Mouse (Mus musculus) CH12.LX (cell line): ENCODE data around the gene Nmrk1. TPM values are rescaled to one million over a fixed set of nuclear protein-coding genes. Genes with fewer than 3 reads are reported as not detected.

Experiments used
- DNase-seq: peaks from one replicate; pipeline ENCODE4 v3.0.0-alpha.2; 2013; ENCODE audit errors: extremely low read depth
- H3K27ac ChIP-seq: 2 replicates; pipeline ENCODE4 v1.5.1; 2012; ENCODE audit warnings: low read depth, mild to moderate bottlenecking, control low read depth, moderate library complexity; ENCODE audit not compliant: insufficient read depth
- H3K27me3 ChIP-seq: replicated peaks from 2 replicates; pipeline ENCODE3; 2012; ENCODE audit warnings: inconsistent platforms
- H3K36me3 ChIP-seq, 2 experiments: replicated peaks in 1 of 2; 2 replicates each; pipeline versions ENCODE3 to v1.6.1; 2012; ENCODE audit warnings: inconsistent platforms in 1 of 2, low read length in 1 of 2, mild to moderate bottlenecking in 1 of 2, mixed read lengths in 1 of 2, moderate library complexity in 1 of 2; ENCODE audit not compliant: control insufficient read depth in 1 of 2, insufficient read depth in 1 of 2
- H3K4me1 ChIP-seq, 2 experiments: 2 replicates each; pipeline ENCODE4 v1.6.1; 2012; ENCODE audit warnings: inconsistent platforms in 1 of 2, moderate library complexity in 1 of 2; ENCODE audit not compliant: insufficient read depth in 2 of 2, control insufficient read depth in 1 of 2
- H3K4me2 ChIP-seq: 2 replicates; pipeline ENCODE4 v1.6.1; 2012; ENCODE audit warnings: low read depth, mild to moderate bottlenecking, control low read depth; ENCODE audit not compliant: poor library complexity, insufficient read depth, severe bottlenecking
- H3K4me3 ChIP-seq, 3 experiments: fragments of 150-350 bp in 1 of 3; sonication (generic) in 1 of 3; replicated peaks in 1 of 3; 2 replicates each; pipeline versions ENCODE3 to v1.5.1; 2011 to 2012; ENCODE audit warnings: low read depth in 2 of 3, low read length in 2 of 3, mild to moderate bottlenecking in 2 of 3, moderate library complexity in 2 of 3, control low read depth in 1 of 3, improper control_type of control experiment in 1 of 3, inconsistent platforms in 1 of 3, mixed read lengths in 1 of 3; ENCODE audit not compliant: poor library complexity in 1 of 3
- H3K79me2 ChIP-seq: replicated peaks from 2 replicates; pipeline ENCODE4 v1.6.1; 2012; ENCODE audit warnings: mild to moderate bottlenecking, moderate library complexity; ENCODE audit not compliant: control insufficient read depth, poor library complexity, insufficient read depth, severe bottlenecking; ENCODE audit errors: extremely low read depth
- H3K9ac ChIP-seq: 2 replicates; pipeline ENCODE4 v1.6.1; 2012; ENCODE audit warnings: low read depth, mild to moderate bottlenecking, control low read depth, moderate library complexity; ENCODE audit not compliant: insufficient read depth
- H3K9me3 ChIP-seq: replicated peaks from 2 replicates; pipeline ENCODE3; 2012; ENCODE audit warnings: low read length, inconsistent platforms, mixed read lengths
- BHLHE40 ChIP-seq: IDR thresholded peaks from 2 replicates; pipeline ENCODE4 v1.6.1; 2011; ENCODE audit warnings: mild to moderate bottlenecking, low read depth, low read length, improper control_type of control experiment
- CHD1 ChIP-seq: IDR thresholded peaks from 2 replicates; pipeline ENCODE4 v1.6.1; 2012; ENCODE audit warnings: low read depth, low read length, improper control_type of control experiment, inconsistent platforms
- CTCF ChIP-seq, 2 experiments: IDR thresholded peaks in 1 of 2; conservative IDR thresholded peaks in 1 of 2; 2 replicates each; pipeline ENCODE4 v1.5.1; 2011 to 2012; ENCODE audit warnings: low read depth in 2 of 2, low read length in 2 of 2, improper control_type of control experiment in 1 of 2, inconsistent platforms in 1 of 2, mild to moderate bottlenecking in 1 of 2, moderate library complexity in 1 of 2
- ETS1 ChIP-seq: conservative IDR thresholded peaks from 2 replicates; pipeline ENCODE4 v1.6.1; 2012; ENCODE audit warnings: low read depth, mild to moderate bottlenecking, inconsistent platforms, low read length, improper control_type of control experiment, moderate library complexity
- JUND ChIP-seq: conservative IDR thresholded peaks from 2 replicates; pipeline ENCODE4 v1.6.1; 2011; ENCODE audit warnings: low read depth, low read length, improper control_type of control experiment
- MAX ChIP-seq: IDR thresholded peaks from 2 replicates; pipeline ENCODE4 v1.6.1; 2011; ENCODE audit warnings: low read length, improper control_type of control experiment
- MXI1 ChIP-seq: IDR thresholded peaks from 2 replicates; pipeline ENCODE4 v1.6.1; 2011; ENCODE audit warnings: mild to moderate bottlenecking, low read depth, low read length, improper control_type of control experiment
- MYC ChIP-seq: IDR thresholded peaks from 2 replicates; pipeline ENCODE4 v1.6.1; 2011; ENCODE audit warnings: low read depth, mild to moderate bottlenecking, improper control_type of control experiment, low read length
- PAX5 ChIP-seq: IDR thresholded peaks from 2 replicates; pipeline ENCODE4 v1.6.1; 2012; ENCODE audit warnings: low read length, inconsistent platforms, mixed read lengths
- RAD21 ChIP-seq: IDR thresholded peaks from 2 replicates; pipeline ENCODE4 v1.6.1; 2011; ENCODE audit warnings: low read depth, mild to moderate bottlenecking, low read length, improper control_type of control experiment, moderate library complexity
- RCOR1 ChIP-seq: conservative IDR thresholded peaks from 2 replicates; pipeline ENCODE4 v1.6.1; 2012; ENCODE audit warnings: low read depth, mild to moderate bottlenecking, inconsistent platforms, low read length, improper control_type of control experiment
- SMC3 ChIP-seq: IDR thresholded peaks from 2 replicates; pipeline ENCODE4 v1.6.1; 2011; ENCODE audit warnings: low read depth, low read length, improper control_type of control experiment
- TCF12 ChIP-seq: IDR thresholded peaks from 2 replicates; pipeline ENCODE4 v1.6.1; 2014; ENCODE audit warnings: low read depth, mild to moderate bottlenecking, inconsistent platforms, low read length, improper control_type of control experiment
- USF1 ChIP-seq: IDR thresholded peaks from 2 replicates; pipeline ENCODE4 v1.6.1; 2014; ENCODE audit warnings: low read depth, mild to moderate bottlenecking, inconsistent platforms, low read length, improper control_type of control experiment
- ZC3H11A ChIP-seq: IDR thresholded peaks from 2 replicates; pipeline ENCODE4 v1.6.1; 2012; ENCODE audit warnings: low read depth, mild to moderate bottlenecking, inconsistent platforms, low read length, improper control_type of control experiment
- dilution Hi-C: fragments of 300-500 bp; cut with MboI; formaldehyde crosslinking; loops from 2 replicates; pipeline ENCODE4 v1.14.3; 2020; ENCODE audit warnings: low sequenced_read_pairs; ENCODE audit not compliant: extremely low pct_unique_long_range_greater_than_20kb, extremely low pct_ligation_motif_present
- in situ Hi-C: fragments of 300-500 bp; cut with MboI; formaldehyde crosslinking; loops from 3 replicates; pipeline ENCODE4 v1.14.3; 2019; ENCODE audit warnings: low sequenced_read_pairs, low pct_ligation_motif_present, low pct_unique_long_range_greater_than_20kb, mixed read lengths
- polyA plus RNA-seq: library from polyadenylated mRNA; unstranded; fragments of >175 nt; gene quantifications from 2 replicates; pipeline ENCODE4 v1.2.1, GENCODE M21; 2012; ENCODE audit warnings: low read depth; ENCODE audit not compliant: insufficient read length
- total RNA-seq, 2 experiments: library from RNA; depleted of rRNA; stranded (reverse); fragments of 300-350 nt in 1 of 2; fragments of >200 nt in 1 of 2; gene quantifications; 2 replicates each; pipeline ENCODE4 v1.2.3; 2012 to 2014

Gene Nmrk1
- total and polyA plus RNA-seq, 3 experiments, result 9.7 to 10.1 (median 9.8) TPM

GRCm38 (mm10) chr19:18672498-18672897, 40.7 kb downstream of the Nmrk1 start:
- Histone ChIP-seq H3K9me3 (no peaks in the 10 kb centered on the region), H3K4me3 (peak overlapping the region; percentile 61 to 99 (median 93)), H3K27me3 (no peaks in the 10 kb centered on the region), H3K4me1 (peaks cover 7 to 43% of the 10 kb centered on the region in 2 experiments; a peak in 3 of 4 replicates), H3K79me2 (peaks cover 52% of the 10 kb centered on the region), H3K4me2 (peak overlapping the region; percentile 100), H3K9ac (peak overlapping the region; percentile 93)
- in situ Hi-C loops (no loop called here), dilution Hi-C loops (no loop called here)
- no peak for DNase-seq
- peak; percentile 71 for TF ChIP-seq BHLHE40
- TF ChIP-seq MAX, result no peak
- TF ChIP-seq SMC3, result 0 out of 2 replicates have a peak, but pooled peaks have one; percentile 5
- no peak for TF ChIP-seq MXI1
- peak in 1 of 2 experiments; percentile 19; a peak in 1 of 4 replicates for TF ChIP-seq CTCF (conservative IDR thresholded peaks at IDR 0.05 in 1 of 2, IDR thresholded peaks at IDR 0.05 in 1 of 2; ENCODE audit: low read depth in 2 of 2, low read length in 2 of 2)
- peak; percentile 6 for TF ChIP-seq RAD21
- TF ChIP-seq, all 38 proteins: peak for 4
- no peak overlapping the region for H3K27ac ChIP-seq
- peaks cover 4 to 21% of the 10 kb centered on the region in 2 experiments for H3K36me3 ChIP-seq

GRCm38 (mm10) chr19:18673116-18673515, 41.4 kb downstream of the Nmrk1 start:
- no peak overlapping the region for H3K27ac ChIP-seq
- in situ Hi-C loops (no loop called here), dilution Hi-C loops (no loop called here)
- H3K36me3 ChIP-seq, result peaks cover 4 to 24% of the 10 kb centered on the region in 2 experiments
- H3K4me3 ChIP-seq, result peak overlapping the region; percentile 61 to 99 (median 93)
- no peaks in the 10 kb centered on the region for H3K9me3 ChIP-seq
- H3K27me3 ChIP-seq, result no peaks in the 10 kb centered on the region
- H3K79me2 ChIP-seq, result peaks cover 52% of the 10 kb centered on the region
- no peak for DNase-seq
- peak overlapping the region; percentile 93; the same call in 1 of the 2 replicates for H3K9ac ChIP-seq
- TF ChIP-seq MYC, result no peak
- no peak for TF ChIP-seq JUND
- no peak for TF ChIP-seq PAX5
- no peak for TF ChIP-seq SMC3
- no peak for TF ChIP-seq USF1
- no peak for TF ChIP-seq CHD1
- TF ChIP-seq ETS1, result no peak
- no peak for TF ChIP-seq ZC3H11A
- peak overlapping the region; percentile 100 for H3K4me2 ChIP-seq
- H3K4me1 ChIP-seq, result peaks cover 7 to 43% of the 10 kb centered on the region in 2 experiments; a peak in 3 of 4 replicates

- no peak overlapping the region for H3K27ac ChIP-seq
- no peak for DNase-seq
- no peaks in the 10 kb centered on the region for H3K4me1 ChIP-seq
- dilution Hi-C loops (no loop called here), in situ Hi-C loops (no loop called here)
- peaks cover 21 to 52% of the 10 kb centered on the region in 2 experiments for H3K36me3 ChIP-seq
- no peaks in the 10 kb centered on the region for H3K27me3 ChIP-seq
- H3K9ac ChIP-seq, result no peak overlapping the region
- H3K4me3 ChIP-seq, result no peak overlapping the region
- TF ChIP-seq SMC3 (peak; percentile 20; the same call in 1 of the 2 replicates), RAD21 (peak; percentile 26), TCF12 (no peak), CTCF (conservative IDR thresholded peaks at IDR 0.05 in 1 of 2, IDR thresholded peaks at IDR 0.05 in 1 of 2; ENCODE audit: low read depth in 2 of 2, low read length in 2 of 2) (peak in 1 of 2 experiments; percentile 45; a peak in 2 of 4 replicates), RCOR1 (no peak), JUND (no peak), ETS1 (no peak)
- H3K4me2 ChIP-seq, result no peak overlapping the region
- H3K79me2 ChIP-seq, result peaks cover 3% of the 10 kb centered on the region; the same call in 1 of the 2 replicates
- no peaks in the 10 kb centered on the region for H3K9me3 ChIP-seq
Observed at GRCm38 (mm10) chr19:18682142-18682541, 50.4 kb downstream of the Nmrk1 start.
